Mouse (Mus musculus): ENCODE measurements at regions not wholly inside any gene's neighbourhood (a gene's known extent, or its start where the extent isn't known, plus 50 kb on each side); places are given as distances from the start of the nearest gene placed in this dataset.

DNA sequence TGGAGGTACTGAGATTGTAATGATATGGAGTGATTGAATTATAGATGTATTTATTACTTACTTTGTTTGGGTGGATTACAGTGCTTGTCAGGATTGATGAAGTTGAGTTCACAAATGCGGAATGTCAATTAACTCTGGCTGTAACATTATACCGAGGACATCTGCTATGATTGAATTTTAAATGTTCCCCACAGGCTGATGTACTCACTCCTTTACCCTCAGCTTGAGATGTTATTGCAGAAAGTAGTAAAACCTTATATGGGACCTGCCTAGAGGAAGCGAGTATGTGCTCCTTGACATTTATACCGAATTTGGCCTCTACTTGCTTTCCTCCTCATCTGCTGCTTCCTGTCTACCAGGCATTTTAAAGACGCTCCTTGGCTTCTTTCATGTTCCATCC, 288.3 kb downstream of the Cdh11 start:
- no peaks in the 10 kb centered on the region for H3K27me3 ChIP-seq (ENCODE audit: control insufficient read depth, insufficient read depth, low read length)
- no peak overlapping the region for H3K4me3 ChIP-seq
- DNase-seq: no peak
- H3K27ac ChIP-seq: no peak overlapping the region
- 81% methylated on average over 5 of the region's 5 CpGs for WGBS
- no peak overlapping the region for H3K9ac ChIP-seq (ENCODE audit: low read depth, low read length)
- H3K4me1 ChIP-seq (ENCODE audit: control insufficient read depth, insufficient read depth, low read length): no peaks in the 10 kb centered on the region
- intact Hi-C loops (cut with DNase I): no loop called here
- no peaks in the 10 kb centered on the region for H3K36me3 ChIP-seq (ENCODE audit: control insufficient read depth, insufficient read depth, low read length)
- TF ChIP-seq CTCF (IDR thresholded peaks at IDR 0.05): no peak
- no peak for TF ChIP-seq POLR2A (IDR thresholded peaks at IDR 0.05; ENCODE audit: insufficient read depth, low read depth, low read length)
- TF ChIP-seq EP300 (IDR thresholded peaks at IDR 0.05; ENCODE audit: insufficient read depth, low read depth, low read length): no peak
- no peaks in the 10 kb centered on the region for H3K79me2 ChIP-seq (replicated peaks; ENCODE audit: control insufficient read depth, insufficient read depth, low read length)

DNA sequence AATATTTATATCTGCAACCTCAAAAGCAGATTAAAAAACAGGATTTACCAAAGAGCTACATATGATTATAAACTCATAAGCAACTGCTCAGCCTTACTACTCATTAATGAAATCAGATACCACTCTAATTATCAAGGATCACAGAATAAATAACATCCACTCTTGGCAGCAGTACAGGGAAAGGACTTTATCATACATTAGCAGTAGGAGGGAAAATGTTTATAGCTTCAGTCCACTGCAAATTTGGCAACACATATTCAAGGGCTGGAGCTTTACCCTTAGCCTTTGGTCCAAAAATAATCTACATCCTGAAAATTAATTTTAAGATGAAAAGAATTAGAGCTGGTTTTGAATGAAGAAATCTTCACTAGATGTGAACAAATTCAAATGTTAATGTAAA, 288.7 kb downstream of the Cdh11 start:
- intact Hi-C loops (cut with DNase I): no loop called here
- H3K9ac ChIP-seq (ENCODE audit: low read depth, low read length): no peak overlapping the region
- H3K36me3 ChIP-seq (ENCODE audit: control insufficient read depth, insufficient read depth, low read length): no peaks in the 10 kb centered on the region
- DNase-seq: no peak
- no peaks in the 10 kb centered on the region for H3K4me1 ChIP-seq (ENCODE audit: control insufficient read depth, insufficient read depth, low read length)
- no peak for TF ChIP-seq POLR2A (IDR thresholded peaks at IDR 0.05; ENCODE audit: insufficient read depth, low read depth, low read length)
- no peak for TF ChIP-seq CTCF (IDR thresholded peaks at IDR 0.05)
- no peak for TF ChIP-seq EP300 (IDR thresholded peaks at IDR 0.05; ENCODE audit: insufficient read depth, low read depth, low read length)
- H3K27ac ChIP-seq: no peak overlapping the region
- H3K79me2 ChIP-seq (replicated peaks; ENCODE audit: control insufficient read depth, insufficient read depth, low read length): no peaks in the 10 kb centered on the region
- no peak overlapping the region for H3K4me3 ChIP-seq
- H3K27me3 ChIP-seq (ENCODE audit: control insufficient read depth, insufficient read depth, low read length): no peaks in the 10 kb centered on the region

DNA sequence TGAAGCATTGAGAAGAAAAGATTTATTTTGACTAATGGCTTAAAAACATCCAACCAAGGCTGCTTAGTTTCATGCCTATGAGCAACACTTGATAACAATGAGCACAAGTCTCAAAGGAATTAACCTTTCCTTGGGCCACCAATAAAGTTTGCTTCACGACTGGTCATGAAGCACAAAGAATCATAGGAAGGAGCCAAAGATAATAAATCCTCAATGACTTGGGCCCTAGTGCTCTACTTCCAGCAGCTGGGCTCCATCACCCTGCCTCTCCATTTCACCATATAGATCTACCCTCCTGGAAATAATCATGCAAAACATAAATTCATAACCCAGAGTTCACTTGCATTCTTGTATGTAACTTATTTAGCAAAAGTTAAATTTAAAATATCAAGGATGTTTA, 289.4 kb downstream of the Cdh11 start:
- WGBS: 46% methylated on average over 1 of the region's 1 CpGs
- Histone ChIP-seq H3K27ac (no peak overlapping the region), H3K27me3 (ENCODE audit: control insufficient read depth, insufficient read depth, low read length) (no peaks in the 10 kb centered on the region), H3K4me1 (ENCODE audit: control insufficient read depth, insufficient read depth, low read length) (no peaks in the 10 kb centered on the region), H3K36me3 (ENCODE audit: control insufficient read depth, insufficient read depth, low read length) (no peaks in the 10 kb centered on the region), H3K79me2 (replicated peaks; ENCODE audit: control insufficient read depth, insufficient read depth, low read length) (no peaks in the 10 kb centered on the region), H3K9ac (ENCODE audit: low read depth, low read length) (no peak overlapping the region), H3K4me3 (no peak overlapping the region)
- intact Hi-C loops (cut with DNase I): no loop called here
- no peak for TF ChIP-seq EP300 (IDR thresholded peaks at IDR 0.05; ENCODE audit: insufficient read depth, low read depth, low read length)
- TF ChIP-seq POLR2A (IDR thresholded peaks at IDR 0.05; ENCODE audit: insufficient read depth, low read depth, low read length): no peak
- no peak for DNase-seq

DNA sequence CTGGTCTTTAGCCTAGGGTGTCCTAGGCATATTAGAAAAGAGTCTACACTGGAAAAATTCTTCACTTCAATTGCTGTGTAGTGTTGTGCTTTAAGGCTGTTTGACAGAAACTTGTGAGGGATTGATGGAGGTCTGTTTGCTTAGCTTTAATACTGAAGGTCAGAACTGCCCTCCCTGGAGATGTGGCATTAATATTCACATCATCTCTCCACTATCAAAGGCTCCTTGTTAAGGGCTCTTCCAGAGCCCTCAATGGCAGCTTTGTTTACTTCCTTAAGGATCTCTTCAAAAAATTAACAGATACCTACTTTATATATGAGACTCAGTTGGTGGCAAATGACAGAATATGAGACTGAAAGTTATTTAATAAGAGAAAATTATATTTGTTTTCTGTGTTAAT, 294.4 kb downstream of the Cdh11 start:
- no peaks in the 10 kb centered on the region for H3K27me3 ChIP-seq (ENCODE audit: control insufficient read depth, insufficient read depth, low read length)
- no peak for DNase-seq
- H3K36me3 ChIP-seq (ENCODE audit: control insufficient read depth, insufficient read depth, low read length): no peaks in the 10 kb centered on the region
- H3K27ac ChIP-seq: no peak overlapping the region
- no peak overlapping the region for H3K4me3 ChIP-seq
- no peak for TF ChIP-seq CTCF (IDR thresholded peaks at IDR 0.05)
- TF ChIP-seq EP300 (IDR thresholded peaks at IDR 0.05; ENCODE audit: insufficient read depth, low read depth, low read length): no peak
- no peak for TF ChIP-seq POLR2A (IDR thresholded peaks at IDR 0.05; ENCODE audit: insufficient read depth, low read depth, low read length)
- H3K9ac ChIP-seq (ENCODE audit: low read depth, low read length): no peak overlapping the region
- H3K4me1 ChIP-seq (ENCODE audit: control insufficient read depth, insufficient read depth, low read length): no peaks in the 10 kb centered on the region
- intact Hi-C loops (cut with DNase I): no loop called here
- H3K79me2 ChIP-seq (replicated peaks; ENCODE audit: control insufficient read depth, insufficient read depth, low read length): no peaks in the 10 kb centered on the region

DNA sequence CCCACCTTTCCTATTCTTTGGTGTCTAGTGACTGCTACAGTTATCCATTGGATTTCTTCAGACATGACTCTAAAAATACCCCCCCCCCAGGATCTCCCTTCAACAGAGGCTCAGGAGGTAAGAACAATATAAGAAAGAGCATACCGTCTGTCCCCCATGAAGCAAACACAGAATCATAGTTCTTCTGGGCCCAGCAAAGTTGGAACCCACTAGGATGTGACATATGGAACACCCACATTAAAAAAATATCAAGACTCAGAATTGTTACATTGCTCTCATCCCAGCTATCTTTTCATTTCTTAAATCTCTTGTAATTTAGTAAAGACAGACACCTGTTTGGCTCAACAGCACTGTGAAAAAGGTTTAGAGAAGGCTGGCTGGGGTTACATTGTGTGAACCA, 297.2 kb downstream of the Cdh11 start:
- H3K36me3 ChIP-seq (ENCODE audit: control insufficient read depth, insufficient read depth, low read length): no peaks in the 10 kb centered on the region
- no peak overlapping the region for H3K4me3 ChIP-seq
- H3K9ac ChIP-seq (ENCODE audit: low read depth, low read length): no peak overlapping the region
- no peaks in the 10 kb centered on the region for H3K4me1 ChIP-seq (ENCODE audit: control insufficient read depth, insufficient read depth, low read length)
- 97% methylated on average over 1 of the region's 1 CpGs for WGBS
- TF ChIP-seq EP300 (IDR thresholded peaks at IDR 0.05; ENCODE audit: insufficient read depth, low read depth, low read length): no peak
- TF ChIP-seq CTCF (IDR thresholded peaks at IDR 0.05): no peak
- no peak for TF ChIP-seq POLR2A (IDR thresholded peaks at IDR 0.05; ENCODE audit: insufficient read depth, low read depth, low read length)
- DNase-seq: no peak
- intact Hi-C loops (cut with DNase I): no loop called here
- H3K79me2 ChIP-seq (replicated peaks; ENCODE audit: control insufficient read depth, insufficient read depth, low read length): no peaks in the 10 kb centered on the region
- no peaks in the 10 kb centered on the region for H3K27me3 ChIP-seq (ENCODE audit: control insufficient read depth, insufficient read depth, low read length)
- H3K27ac ChIP-seq: no peak overlapping the region

DNA sequence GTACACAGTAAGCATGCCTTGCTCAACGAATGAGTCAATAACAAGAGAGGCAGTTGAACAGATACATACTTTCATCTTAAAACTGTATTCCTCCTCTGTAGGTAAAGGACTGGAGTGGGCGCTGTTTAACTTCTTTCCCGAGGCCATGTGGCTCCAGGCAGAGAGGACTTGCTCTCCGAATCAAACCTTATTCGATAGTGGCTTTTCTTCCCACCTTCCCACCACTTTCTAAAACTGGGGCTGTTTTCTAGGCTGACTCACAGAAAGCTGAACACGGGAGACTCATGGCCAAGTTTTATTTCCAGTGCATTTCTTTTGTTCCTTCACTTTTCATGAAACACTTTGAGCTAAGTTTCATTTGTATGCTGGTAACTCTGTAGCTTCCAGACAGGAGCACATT, 297.6 kb downstream of the Cdh11 start:
- Histone ChIP-seq H3K27me3 (ENCODE audit: control insufficient read depth, insufficient read depth, low read length) (no peaks in the 10 kb centered on the region), H3K4me3 (no peak overlapping the region), H3K9ac (ENCODE audit: low read depth, low read length) (no peak overlapping the region), H3K27ac (no peak overlapping the region), H3K4me1 (ENCODE audit: control insufficient read depth, insufficient read depth, low read length) (no peaks in the 10 kb centered on the region), H3K79me2 (replicated peaks; ENCODE audit: control insufficient read depth, insufficient read depth, low read length) (no peaks in the 10 kb centered on the region), H3K36me3 (ENCODE audit: control insufficient read depth, insufficient read depth, low read length) (no peaks in the 10 kb centered on the region)
- no peak for DNase-seq
- intact Hi-C loops (cut with DNase I): no loop called here
- TF ChIP-seq EP300 (IDR thresholded peaks at IDR 0.05; ENCODE audit: insufficient read depth, low read depth, low read length) (no peak), POLR2A (IDR thresholded peaks at IDR 0.05; ENCODE audit: insufficient read depth, low read depth, low read length) (no peak), CTCF (IDR thresholded peaks at IDR 0.05) (no peak)
- WGBS: 69% methylated on average over 6 of the region's 6 CpGs

All from heart, adult 2 months (tissue).